Mouse (Mus musculus) E14TG2a.4 (cell line): Measurements from ENCODE around the gene Ppp1r37.

Source experiments
- CTCF ChIP-seq: conservative IDR thresholded peaks from 2 replicates; pipeline ENCODE4 v1.5.1; 2014; ENCODE audit warnings: low read length
- NANOG ChIP-seq: IDR thresholded peaks from 2 replicates; pipeline ENCODE4 v1.6.1; 2014; ENCODE audit warnings: borderline replicate concordance, low read length, mixed read lengths

- TF ChIP-seq CTCF: no peak
- no peak for TF ChIP-seq NANOG
Measured at GRCm38 (mm10) chr7:19534676-19535075, 28.2 kb downstream of the Ppp1r37 start.
